In the genomic region with DNA sequence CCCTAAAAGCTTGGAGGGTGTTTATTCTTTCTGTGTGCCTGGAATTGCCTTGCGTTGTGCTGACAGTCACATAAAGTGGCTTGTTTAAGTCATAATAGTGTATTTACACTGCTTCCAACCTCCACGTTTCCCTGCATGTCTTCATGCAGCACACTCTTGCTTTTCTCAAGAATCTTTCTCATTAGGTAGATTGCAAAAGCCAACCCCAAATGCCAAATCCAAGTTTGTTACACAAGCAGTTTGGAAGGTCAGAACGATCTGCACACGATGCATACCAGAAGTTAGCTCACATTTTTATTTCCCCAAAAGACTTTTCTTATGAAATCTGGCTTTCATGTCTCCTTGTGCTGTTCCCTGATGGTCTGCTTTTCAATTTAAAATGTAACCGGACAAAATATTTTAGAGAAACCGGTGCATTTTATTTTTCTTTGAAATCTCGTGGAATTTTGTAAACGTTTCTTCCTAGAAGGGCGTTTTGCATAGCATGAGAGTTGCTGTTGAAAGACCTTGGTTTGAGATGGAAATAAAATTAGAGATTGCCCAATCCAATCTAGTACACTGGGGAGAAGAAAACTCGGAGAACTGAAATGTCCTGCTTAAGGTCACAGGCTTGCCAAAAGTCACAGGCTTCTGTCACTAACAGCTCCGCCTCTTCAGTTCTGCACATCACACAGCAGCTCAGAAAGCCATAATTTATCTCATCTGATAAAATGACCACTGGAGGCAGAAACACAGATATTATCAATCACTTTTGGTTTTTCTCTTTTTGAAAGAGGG, we compare ENCODE assay signal across 27 mouse cellular contexts. TPM values are rescaled to one million over a fixed set of nuclear protein-coding genes. Genes with fewer than 3 reads are reported as not detected.
A peak's percentile ranks its signal among the peaks of the same experiment; 100 is the strongest.
DNase-seq lines count a peak whose midpoint lies in the region; ATAC-seq and TF ChIP-seq lines count a peak whose summit lies in the region.
"Had no signal": no experiment of that assay in that cellular context is flagged by ENCODE, and none has a peak within 500 bp of the region (broad histone marks: within the 10 kb centered on the region; RNA-seq: fewer than 3 reads in every experiment).

No protein-coding gene starts in this region.

- intact Hi-C loops in heart, postnatal 14 days (cut with DNase I) = no loop called here

- peak overlapping the region; percentile 69 for H3K27ac ChIP-seq in brown adipose tissue, adult 24 weeks (replicated peaks; ENCODE audit: low read depth, low read length)
- no peak overlapping the region for H3K27ac ChIP-seq in midbrain, postnatal 0 days (ENCODE audit: low read depth, low read length)
- H3K27ac ChIP-seq: embryonic facial prominence, embryonic 10.5 days; hindbrain, embryonic 12.5 days; macrophage; midbrain, embryonic 12.5 days had no signal

- H3K27me3 ChIP-seq in midbrain, postnatal 0 days (ENCODE audit: insufficient read depth, low read length) = no peaks in the 10 kb centered on the region
- H3K27me3 ChIP-seq: hindbrain, embryonic 12.5 days; midbrain, embryonic 12.5 days had no signal

- ATAC-seq in midbrain, postnatal 0 days (ENCODE audit: low FRiP score) = no peak
- ATAC-seq: forebrain, embryonic 14.5 days; inflammation-experienced regulatory T-cells, adult 6 months had no signal

- H3K9me3 ChIP-seq in midbrain, postnatal 0 days (ENCODE audit: low read length) = no peaks in the 10 kb centered on the region
- H3K9me3 ChIP-seq: embryonic facial prominence, embryonic 10.5 days; hindbrain, embryonic 12.5 days; midbrain, embryonic 12.5 days had no signal

- WGBS in midbrain, postnatal 0 days = 85% methylated on average over 11 of the region's 11 CpGs

- H3K4me1 ChIP-seq in brown adipose tissue, adult 24 weeks (ENCODE audit: control insufficient read depth, insufficient read depth, insufficient read length, low read length) = peaks cover 3% of the 10 kb centered on the region; the same call in 1 of the 2 replicates
- no peaks in the 10 kb centered on the region for H3K4me1 ChIP-seq in midbrain, postnatal 0 days (ENCODE audit: insufficient read depth, low read length)
- H3K4me1 ChIP-seq: embryonic facial prominence, embryonic 10.5 days; hindbrain, embryonic 12.5 days; midbrain, embryonic 12.5 days had no signal

- no peaks in the 10 kb centered on the region for H3K36me3 ChIP-seq in midbrain, postnatal 0 days (ENCODE audit: insufficient read depth, low read length)
- H3K36me3 ChIP-seq: embryonic facial prominence, embryonic 10.5 days; hindbrain, embryonic 12.5 days; midbrain, embryonic 12.5 days had no signal

- DNase-seq in adrenal gland, adult 2 months = peak; percentile 59
- DNase-seq in adrenal gland, adult 18-20 months (ENCODE audit: low spot score in 2 of 2) = no peak
- peak; percentile 28 for DNase-seq in heart, adult 8-10 months (ENCODE audit: low spot score)
- DNase-seq in heart, postnatal 14 days = no peak
- peak; percentile 45 for DNase-seq in lung, postnatal 36 days
- DNase-seq in midbrain, postnatal 0 days (ENCODE audit: low spot score) = no peak
- DNase-seq in embryo, embryonic 10 days (ENCODE audit: low spot score) = no peak
- DNase-seq: cerebellum, adult 11-12 months; cerebellum, postnatal 25 days; kidney, adult 8-10 months; kidney, postnatal 4 days; layer of hippocampus, postnatal 36 days; left cerebral cortex, postnatal 4 days; right cerebral cortex, postnatal 14 days; thymus, postnatal 4 days had no signal

- H3K9ac ChIP-seq in midbrain, postnatal 0 days (replicated peaks; ENCODE audit: low read length, poor library complexity, severe bottlenecking) = no peak overlapping the region
- H3K9ac ChIP-seq: hindbrain, embryonic 12.5 days; midbrain, embryonic 12.5 days had no signal

- H3K4me2 ChIP-seq in midbrain, postnatal 0 days (ENCODE audit: low read depth, low read length, poor library complexity, severe bottlenecking) = no peak overlapping the region
- H3K4me2 ChIP-seq: hindbrain, embryonic 12.5 days; liver, embryonic 11.5 days; midbrain, embryonic 12.5 days had no signal

- no peak for TF ChIP-seq CTCF in midbrain, postnatal 0 days (IDR thresholded peaks at IDR 0.05)

- H3K4me3 ChIP-seq in brown adipose tissue, adult 24 weeks (ENCODE audit: insufficient read depth, low read depth, low read length) = no peak overlapping the region
- no peak overlapping the region for H3K4me3 ChIP-seq in midbrain, postnatal 0 days (ENCODE audit: low read depth, low read length)
- H3K4me3 ChIP-seq: embryonic facial prominence, embryonic 10.5 days; hindbrain, embryonic 12.5 days; midbrain, embryonic 12.5 days had no signal

RNA-seq across cellular contexts. Expression of a gene that starts 48.2 kb away (rescaled TPM):
- total RNA-seq in adrenal gland, adult 2 months (2021) = not detected
- polyA plus RNA-seq in adrenal gland, adult 2 months (2012; rRNA removed) = not detected in 2 replicates
- total RNA-seq in adrenal gland, adult 18-20 months (2021) = not detected
- total RNA-seq in heart, adult 8-10 months (2022) = not detected
- not detected for total RNA-seq in heart, postnatal 14 days (2021)
- polyA plus RNA-seq in brown adipose tissue, adult 24 weeks (2012; ENCODE audit: insufficient read depth, insufficient read length, missing spikeins) = not detected in 2 replicates
- 0.16 TPM in 1 of 2 replicates, not detected in the other for total RNA-seq in midbrain, postnatal 0 days (2014; rRNA removed)
- not detected in 2 replicates for polyA plus RNA-seq in midbrain, postnatal 0 days (2015; fragmentation: Nextera tagmentation; extraction: Ambion mirVana)
- total RNA-seq: layer of hippocampus, postnatal 36 days; left cerebral cortex, postnatal 4 days; MEL had no signal
- polyA plus RNA-seq: brain, embryonic 14.5 days; forebrain, embryonic 14.5 days; heart, embryonic 14.5 days; hindbrain, embryonic 12.5 days; liver, embryonic 11.5 days; macrophage; midbrain, embryonic 12.5 days; neural tube, embryonic 14.5 days had no signal

Comparison
In these comparisons a context has a peak if more than half of its experiments do, and no peak if none do; other contexts are left out.
1. DNase-seq: peak in adrenal gland, adult 2 months (single experiment), heart, adult 8-10 months (single experiment) and lung, postnatal 36 days (single experiment); none in adrenal gland, adult 18-20 months (0 of 2), heart, postnatal 14 days (0 of 2), midbrain, postnatal 0 days (single experiment) and embryo, embryonic 10 days (single experiment).